8 mouse cellular contexts compared by ENCODE assay signal in genomic region chr7:144937490-144937889, GRCm38 (mm10). TPM values are rescaled to one million over a fixed set of nuclear protein-coding genes. Genes with fewer than 3 reads are reported as not detected.
DNase-seq lines count a peak whose midpoint lies in the region; ATAC-seq lines count a peak whose summit lies in the region.

No protein-coding gene starts in this region.

- H3K27ac ChIP-seq in heart, embryonic 13.5 days (replicated peaks): peak overlapping the region; percentile 97
- no peak overlapping the region for H3K27ac ChIP-seq in liver, embryonic 12.5 days

- peaks cover 58% of the 10 kb centered on the region for H3K27me3 ChIP-seq in erythroblast, embryonic 14.5 days (ENCODE audit: control insufficient read depth)
- 0 out of 2 replicates have a peak, but pooled peaks cover 3% of the 10 kb centered on the region for H3K27me3 ChIP-seq in heart, embryonic 13.5 days (replicated peaks)
- peaks cover 68% of the 10 kb centered on the region for H3K27me3 ChIP-seq in liver, embryonic 12.5 days (replicated peaks)
- peaks cover 2% of the 10 kb centered on the region for H3K27me3 ChIP-seq in splenic B cell, adult 2 months (ENCODE audit: control insufficient read depth, insufficient read depth, low read length, poor library complexity, severe bottlenecking)

- peak overlapping the region; percentile 46 for H3K4me3 ChIP-seq in erythroblast, embryonic 14.5 days (replicated peaks)
- peak overlapping the region; percentile 85 for H3K4me3 ChIP-seq in heart, embryonic 13.5 days
- peak overlapping the region; percentile 57 for H3K4me3 ChIP-seq in liver, embryonic 12.5 days

- peak; percentile 94 for DNase-seq in B cell, adult 2 months
- DNase-seq in brain, adult 2 months (ENCODE audit: low read depth, low spot score): peak; percentile 91
- DNase-seq in kidney, postnatal 10 days: peak; percentile 94
- DNase-seq in naive thymus-derived CD4-positive, alpha-beta T cell, adult 2 months (ENCODE audit: low read depth): peak; percentile 81
- DNase-seq in splenic B cell, adult 2 months (ENCODE audit: low read depth, low spot score): peak; percentile 92

- H3K4me2 ChIP-seq in heart, embryonic 13.5 days: peak overlapping the region; percentile 97
- peak overlapping the region; percentile 61 for H3K4me2 ChIP-seq in liver, embryonic 12.5 days

- no peaks in the 10 kb centered on the region for H3K4me1 ChIP-seq in erythroblast, embryonic 14.5 days (ENCODE audit: control insufficient read depth)
- H3K4me1 ChIP-seq in heart, embryonic 13.5 days: peaks cover 42% of the 10 kb centered on the region
- H3K4me1 ChIP-seq in liver, embryonic 12.5 days: peaks cover 20% of the 10 kb centered on the region

- no peaks in the 10 kb centered on the region; the same call in 1 of the 2 replicates for H3K9me3 ChIP-seq in erythroblast, embryonic 14.5 days (ENCODE audit: control insufficient read depth, low read length)
- no peaks in the 10 kb centered on the region for H3K9me3 ChIP-seq in heart, embryonic 13.5 days
- no peaks in the 10 kb centered on the region for H3K9me3 ChIP-seq in liver, embryonic 12.5 days (replicated peaks)

- no peak for ATAC-seq in heart, embryonic 13.5 days (ENCODE audit: extremely low read depth, insufficient number of reproducible peaks, low FRiP score, low TSS enrichment)
- ATAC-seq in liver, embryonic 12.5 days: no peak

- H3K9ac ChIP-seq in heart, embryonic 13.5 days: peak overlapping the region; percentile 89
- peak overlapping the region; percentile 59; the same call in 1 of the 2 replicates for H3K9ac ChIP-seq in liver, embryonic 12.5 days

- WGBS in heart, embryonic 13.5 days: 3% methylated on average over 20 of the region's 20 CpGs
- WGBS in liver, embryonic 12.5 days (ENCODE audit: insufficient replicate concordance): 2% methylated on average over 20 of the region's 20 CpGs

- H3K36me3 ChIP-seq in erythroblast, embryonic 14.5 days (ENCODE audit: control insufficient read depth): peaks cover 4% of the 10 kb centered on the region; the same call in 1 of the 2 replicates
- peaks cover 48% of the 10 kb centered on the region for H3K36me3 ChIP-seq in heart, embryonic 13.5 days
- H3K36me3 ChIP-seq in liver, embryonic 12.5 days: peaks cover 48% of the 10 kb centered on the region
- H3K36me3 ChIP-seq in splenic B cell, adult 2 months (ENCODE audit: control insufficient read depth, insufficient read depth, low read length, poor library complexity, severe bottlenecking): no peaks in the 10 kb centered on the region

RNA-seq across cellular contexts. Expression of gene Ccnd1, which starts 2.2 kb away (rescaled TPM):
- polyA plus RNA-seq in erythroblast, embryonic 14.5 days (2012): 0.08 TPM in 2 replicates
- 52.6 and 67.5 TPM in 2 replicates for polyA plus RNA-seq in heart, embryonic 13.5 days (2015; fragmentation: Nextera tagmentation; extraction: Ambion mirVana)
- 46.0 and 47.1 TPM in 2 replicates for polyA plus RNA-seq in liver, embryonic 12.5 days (2016; fragmentation: Nextera tagmentation; extraction: Ambion mirVana)

RNA-seq across cellular contexts. Expression of gene LTO1, which starts 22.6 kb away (rescaled TPM):
- 1.7 and 2.6 TPM in 2 replicates for polyA plus RNA-seq in erythroblast, embryonic 14.5 days (2012)
- 19.7 and 21.3 TPM in 2 replicates for polyA plus RNA-seq in heart, embryonic 13.5 days (2015; fragmentation: Nextera tagmentation; extraction: Ambion mirVana)
- 11.6 and 12.8 TPM in 2 replicates for polyA plus RNA-seq in liver, embryonic 12.5 days (2016; fragmentation: Nextera tagmentation; extraction: Ambion mirVana)

RNA-seq across cellular contexts. Expression of gene Fgf15, which starts 41.2 kb away (rescaled TPM):
- not detected in 2 replicates for polyA plus RNA-seq in erythroblast, embryonic 14.5 days (2012)
- polyA plus RNA-seq in heart, embryonic 13.5 days (2015; fragmentation: Nextera tagmentation; extraction: Ambion mirVana): 0.11 TPM in 1 of 2 replicates, not detected in the other
- polyA plus RNA-seq in liver, embryonic 12.5 days (2016; fragmentation: Nextera tagmentation; extraction: Ambion mirVana): not detected in 2 replicates

Comparison
In these comparisons a context has a peak if more than half of its experiments do, and no peak if none do; other contexts are left out.
1. RNA of gene Ccnd1, which starts 2.2 kb away (polyA plus RNA-seq): 52.6 to 67.5 TPM in heart, embryonic 13.5 days and 46.0 to 47.1 TPM in liver, embryonic 12.5 days; 0.08 TPM in erythroblast, embryonic 14.5 days; every median in the first group is over 10 times any median in the second.
2. Peak in every context shown above with its lines, with median percentiles within 50 percentile points of each other: DNase-seq and H3K4me3 ChIP-seq.